Mouse (Mus musculus): Measurements from ENCODE around the gene Nudcd2.

GRCm38 (mm10) chr11:40783346-40783745 lies 49.9 kb downstream of the Nudcd2 start:
- TF ChIP-seq POLR2A (IDR thresholded peaks at IDR 0.05; ENCODE audit: insufficient read length, low read depth): no peak
- no peak for TF ChIP-seq POLR2AphosphoS2 (IDR thresholded peaks at IDR 0.05; ENCODE audit: insufficient read length, low read depth)
- no peak for TF ChIP-seq CEBPB (IDR thresholded peaks at IDR 0.05; ENCODE audit: insufficient read depth, poor library complexity, severe bottlenecking)
- no peak for TF ChIP-seq MAX (IDR thresholded peaks at IDR 0.05; ENCODE audit: low read depth)
- TF ChIP-seq TCF3 (IDR thresholded peaks at IDR 0.05; ENCODE audit: insufficient read length, low read depth): no peak
- no peak for TF ChIP-seq E2F4 (IDR thresholded peaks at IDR 0.05; ENCODE audit: insufficient read depth)
- no peak for TF ChIP-seq REST (IDR thresholded peaks at IDR 0.05; ENCODE audit: insufficient read depth, insufficient read length)
- TF ChIP-seq USF1 (IDR thresholded peaks at IDR 0.05; ENCODE audit: low read depth): no peak

All from myocyte (in vitro differentiated cells).